Mouse (Mus musculus) left cerebral cortex, adult 6 months (tissue): ENCODE measurements around the gene Pitx1. TPM values are rescaled to one million over a fixed set of nuclear protein-coding genes. Genes with fewer than 3 reads are reported as not detected.

Source experiments
- long read RNA-seq, 2 experiments: library from polyadenylated mRNA; unstranded; transcript quantifications; one replicate each; pipeline ENCODE4 v2.0.0; 2019 to 2020
- polyA plus RNA-seq: library from polyadenylated mRNA; unstranded; fragments of <200 nt; fragmentation: Nextera tagmentation; gene quantifications from 2 replicates; pipeline ENCODE4 v1.2.3, GENCODE M21; 2021

Pitx1 gene
- not detected in 2 replicates for polyA plus RNA-seq
- long read RNA-seq, experiment 1: 0 reads
- long read RNA-seq, experiment 2: 0 reads

DNA sequence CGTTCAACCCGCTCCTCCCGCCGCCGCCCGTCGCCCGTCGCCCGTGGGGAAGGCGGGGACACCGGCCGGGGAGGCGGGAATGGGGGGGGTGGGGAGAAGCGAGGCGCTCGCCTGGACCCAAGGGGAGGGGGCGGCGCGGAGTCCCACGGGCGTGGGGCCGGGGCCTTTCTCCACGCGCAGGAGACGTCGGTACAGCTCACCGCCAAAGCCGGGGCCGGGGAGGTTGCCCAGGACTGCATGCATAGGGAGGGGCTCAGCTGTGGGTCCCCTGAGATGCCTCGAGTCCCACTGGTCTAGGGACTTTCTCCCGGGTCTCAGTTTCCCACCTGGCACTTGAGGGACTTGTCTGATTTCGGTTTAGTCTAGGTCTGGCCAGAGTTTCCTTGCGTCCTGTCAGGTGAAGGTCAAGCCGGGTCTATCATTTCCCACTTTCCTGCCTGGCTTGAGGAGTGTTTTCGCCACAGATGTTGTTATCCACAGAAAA lies at the start of gene Pitx1:
Gene Pitx1, minus strand, starts transcription at position 51 of the 484 bp plus-strand sequence.

DNA sequence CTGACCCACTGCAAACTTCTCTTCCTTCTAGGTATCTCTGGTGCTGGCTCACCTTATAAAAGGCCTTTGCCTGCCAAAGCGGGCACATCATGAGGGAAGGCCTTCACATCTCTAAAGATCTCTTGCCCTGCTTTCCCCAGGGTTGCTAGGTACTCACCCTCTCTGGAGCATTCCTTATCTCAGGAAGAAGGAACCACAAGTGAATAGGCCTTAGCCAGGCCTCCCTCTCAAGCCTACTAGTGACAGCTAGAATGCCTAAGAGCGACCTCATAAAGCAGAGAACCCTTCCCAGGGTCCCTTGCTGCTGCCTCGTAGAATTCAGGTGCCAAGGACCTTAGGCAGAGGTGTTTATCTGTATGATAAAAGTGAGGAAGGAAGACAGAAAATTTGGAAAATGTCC lies 51.7 kb downstream of the Pitx1 start, which contains the start of gene Catsper3:
Gene Catsper3, plus strand, starts transcription at position 301 of the 400 bp plus-strand sequence.

Other genes starting within 250 kb of the Pitx1 start
- 19.0 and 21.5 TPM in 2 replicates for gene B4galt7, start 236.3 kb downstream of the Pitx1 start, polyA plus RNA-seq
- gene Caml, start 213.2 kb downstream of the Pitx1 start, polyA plus RNA-seq: 45.3 and 52.5 TPM in 2 replicates
- 10.5 and 14.8 TPM in 2 replicates for gene Ddx46, start 201.2 kb downstream of the Pitx1 start, polyA plus RNA-seq
- 32.2 and 48.7 TPM in 2 replicates for gene B230219D22Rik, start 143.1 kb downstream of the Pitx1 start, polyA plus RNA-seq
- 188 and 198 TPM in 2 replicates for gene Txndc15, start 121.5 kb downstream of the Pitx1 start, polyA plus RNA-seq
- 56.4 and 82.2 TPM in 2 replicates for gene Pcbd2, start 108.8 kb downstream of the Pitx1 start, polyA plus RNA-seq
- 0.28 TPM in 1 of 2 replicates, not detected in the other for gene Catsper3, start 51.6 kb downstream of the Pitx1 start, polyA plus RNA-seq